Mouse (Mus musculus) E14TG2a.4 (cell line): ENCODE measurements around the gene Dcp1b.

Experiments
- CTCF ChIP-seq: conservative IDR thresholded peaks from 2 replicates; pipeline ENCODE4 v1.5.1; 2014; ENCODE audit warnings: low read length
- NANOG ChIP-seq: IDR thresholded peaks from 2 replicates; pipeline ENCODE4 v1.6.1; 2014; ENCODE audit warnings: borderline replicate concordance, low read length, mixed read lengths

GRCm38 (mm10) chr6:119200362-119200761, 25.3 kb downstream of the Dcp1b start:
- TF ChIP-seq CTCF (no peak), NANOG (no peak)
